Mouse (Mus musculus): ENCODE measurements at regions not wholly inside any gene's neighbourhood (a gene's known extent, or its start where the extent isn't known, plus 50 kb on each side); places are given as distances from the start of the nearest gene placed in this dataset.

DNA sequence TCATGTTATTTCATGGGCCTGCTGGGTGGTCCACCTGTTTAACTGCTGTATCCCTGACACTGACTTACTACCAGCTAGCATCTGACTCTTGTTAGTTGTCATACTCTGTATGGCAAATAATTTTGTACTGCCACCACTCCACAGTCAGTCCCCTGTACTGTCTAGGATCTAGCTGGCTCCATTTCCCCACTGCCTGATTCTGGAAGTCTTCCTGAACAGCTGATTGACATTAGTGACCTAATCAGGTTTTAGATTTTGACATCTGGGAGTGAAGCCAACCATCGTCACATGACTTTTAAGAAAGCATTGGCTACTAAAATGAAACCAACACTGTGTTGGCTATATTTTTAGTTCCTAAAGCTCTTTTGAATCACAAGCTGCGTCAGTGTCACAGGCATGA is 711.3 kb downstream of the Bcl11a start:
- no peak overlapping the region for H3K4me2 ChIP-seq (replicated peaks)
- WGBS, result 57% methylated on average over 2 of the region's 2 CpGs
- no peak for ATAC-seq (ENCODE audit: insufficient number of reproducible peaks, insufficient read depth, low FRiP score, low TSS enrichment)

DNA sequence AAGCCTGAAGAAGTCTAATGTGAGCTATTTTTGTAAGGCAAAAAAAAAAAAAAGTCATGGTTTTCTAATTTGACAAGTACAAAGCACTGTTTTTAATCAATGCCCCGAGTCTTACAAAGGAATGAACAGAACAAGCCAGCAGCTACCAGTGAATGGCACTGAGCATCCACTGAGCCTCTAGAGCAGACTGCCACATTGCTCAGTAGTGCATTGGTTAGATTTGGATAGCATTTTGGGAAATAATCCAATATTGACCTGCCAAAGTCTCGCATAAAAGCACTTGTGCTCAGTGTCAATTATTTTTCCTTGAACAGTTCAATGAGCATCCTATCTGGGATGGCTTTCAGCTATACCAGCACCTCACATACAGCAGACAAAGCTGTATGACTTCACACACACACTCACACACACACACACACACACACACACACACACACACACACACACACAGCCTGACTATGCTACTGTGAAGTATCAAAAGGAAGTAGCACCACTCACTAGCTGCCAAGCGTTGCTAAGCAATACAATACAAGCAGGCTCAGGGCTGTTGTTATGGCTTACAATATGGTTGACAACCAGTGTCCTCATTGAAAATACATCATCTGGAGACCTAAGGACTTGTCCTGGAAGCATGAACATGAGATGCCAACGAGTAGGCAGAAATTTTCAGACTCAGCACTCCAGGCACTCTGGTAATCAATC is 717.8 kb downstream of the Bcl11a start:
- ATAC-seq (ENCODE audit: insufficient number of reproducible peaks, insufficient read depth, low FRiP score, low TSS enrichment), result no peak
- 69% methylated on average over 4 of the region's 4 CpGs for WGBS

More for the DNA sequence above, 711.3 kb downstream of the Bcl11a start:
- Histone ChIP-seq H3K27me3 (no peaks in the 10 kb centered on the region), H3K36me3 (no peaks in the 10 kb centered on the region), H3K9ac (no peak overlapping the region), H3K27ac (no peak overlapping the region), H3K4me3 (no peak overlapping the region), H3K4me1 (no peaks in the 10 kb centered on the region), H3K9me3 (peaks cover 8% of the 10 kb centered on the region; the same call in 1 of the 2 replicates)

DNA sequence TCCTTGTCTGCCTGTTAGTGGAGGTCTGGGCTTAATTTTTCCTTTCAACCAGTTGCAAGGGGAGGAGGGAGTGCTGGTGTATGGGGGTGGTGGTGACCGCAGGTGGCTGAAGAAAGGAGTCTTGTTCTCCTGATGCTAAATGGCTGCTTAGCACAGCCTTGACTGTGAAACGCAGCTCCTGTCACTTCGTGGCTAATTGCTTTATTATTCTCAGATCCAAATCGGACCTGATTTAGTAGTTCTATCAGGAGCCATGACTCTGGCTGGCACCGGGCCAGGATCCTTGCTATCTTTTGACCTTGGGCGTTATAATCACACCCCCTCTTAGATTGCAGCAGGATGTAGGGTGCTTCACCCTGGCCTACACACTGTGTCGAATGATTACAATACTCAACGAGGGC is 726.8 kb downstream of the Bcl11a start:
- WGBS, result 51% methylated on average over 8 of the region's 8 CpGs
- H3K9me3 ChIP-seq, result no peaks in the 10 kb centered on the region
- no peaks in the 10 kb centered on the region for H3K4me1 ChIP-seq
- no peaks in the 10 kb centered on the region for H3K36me3 ChIP-seq
- no peak overlapping the region for H3K9ac ChIP-seq
- no peak for ATAC-seq (ENCODE audit: insufficient number of reproducible peaks, insufficient read depth, low FRiP score, low TSS enrichment)
- H3K27ac ChIP-seq, result 0 out of 2 replicates have a peak overlapping the region, but pooled peaks have one; percentile 11
- H3K4me2 ChIP-seq (replicated peaks), result no peak overlapping the region
- no peaks in the 10 kb centered on the region for H3K27me3 ChIP-seq
- H3K4me3 ChIP-seq, result no peak overlapping the region

More for the DNA sequence above, 717.8 kb downstream of the Bcl11a start:
- no peak overlapping the region for H3K4me2 ChIP-seq (replicated peaks)
- no peak overlapping the region for H3K9ac ChIP-seq
- no peaks in the 10 kb centered on the region for H3K4me1 ChIP-seq
- no peaks in the 10 kb centered on the region for H3K9me3 ChIP-seq
- no peak overlapping the region for H3K27ac ChIP-seq
- H3K4me3 ChIP-seq, result no peak overlapping the region
- H3K36me3 ChIP-seq, result no peaks in the 10 kb centered on the region
- H3K27me3 ChIP-seq, result no peaks in the 10 kb centered on the region

DNA sequence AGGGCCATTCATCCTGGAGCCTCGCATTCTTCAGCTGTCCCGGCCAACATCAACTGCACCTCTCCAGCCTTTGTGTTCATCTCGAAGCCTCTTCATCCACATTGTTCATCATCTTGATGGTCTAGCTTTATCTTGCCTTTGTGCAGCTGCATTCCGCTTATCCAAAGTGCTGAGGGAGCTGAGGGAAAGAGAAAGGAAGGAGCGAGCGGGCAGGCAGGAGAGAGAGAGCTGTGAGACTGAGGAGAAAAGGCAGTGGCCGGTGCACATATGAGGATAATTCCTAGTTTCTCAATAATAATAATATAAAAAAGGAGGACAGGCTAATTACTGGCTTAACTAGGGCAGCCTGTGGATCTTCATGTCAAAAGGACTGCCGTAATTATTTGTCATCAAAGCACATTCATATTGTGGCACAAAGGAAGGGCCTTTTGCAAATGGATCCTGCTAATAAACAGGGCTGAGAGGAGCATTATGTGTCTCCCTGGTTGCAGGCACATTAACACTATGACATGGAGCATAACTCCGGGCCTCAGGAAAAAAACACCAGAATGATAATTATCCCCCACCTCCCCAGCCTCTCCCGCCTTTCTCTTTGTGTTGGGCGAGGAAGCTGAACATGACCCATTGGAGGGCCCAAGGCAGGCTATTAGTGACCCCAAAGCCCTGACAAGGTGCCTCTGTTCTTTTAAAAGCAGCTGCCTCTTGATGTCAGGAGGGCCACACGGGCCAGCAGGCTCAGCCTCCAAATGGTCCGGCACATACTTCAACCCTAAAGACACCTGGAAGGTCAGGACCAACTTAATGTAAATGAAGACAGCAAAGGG is 751.9 kb downstream of the Bcl11a start:
- Histone ChIP-seq H3K27ac (no peak overlapping the region), H3K4me3 (no peak overlapping the region), H3K36me3 (no peaks in the 10 kb centered on the region), H3K4me2 (replicated peaks) (no peak overlapping the region), H3K4me1 (no peaks in the 10 kb centered on the region), H3K9ac (no peak overlapping the region), H3K9me3 (no peaks in the 10 kb centered on the region), H3K27me3 (no peaks in the 10 kb centered on the region)
- 49% methylated on average over 13 of the region's 13 CpGs for WGBS
- ATAC-seq (ENCODE audit: insufficient number of reproducible peaks, insufficient read depth, low FRiP score, low TSS enrichment), result no peak

DNA sequence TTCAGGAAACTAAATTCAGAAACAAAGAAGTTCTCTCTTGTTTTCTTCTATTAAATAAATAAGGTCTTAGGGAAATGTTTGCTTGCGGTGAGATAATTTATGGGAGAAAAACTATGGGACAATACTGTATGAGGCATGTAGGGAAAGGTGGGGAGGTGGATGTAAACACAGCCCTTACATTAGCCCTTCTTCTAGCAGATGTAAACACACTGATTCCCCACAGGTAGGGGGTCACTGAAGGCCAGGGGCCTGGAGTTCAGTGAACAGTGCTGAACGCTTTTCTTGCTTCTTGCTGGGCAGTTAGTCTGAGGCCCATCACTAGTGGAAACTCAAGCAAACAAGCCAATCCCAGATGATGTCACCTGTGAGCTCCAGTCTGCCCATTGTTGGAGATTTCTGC is 752.6 kb downstream of the Bcl11a start:
- no peak for ATAC-seq (ENCODE audit: insufficient number of reproducible peaks, insufficient read depth, low FRiP score, low TSS enrichment)
- Histone ChIP-seq H3K27me3 (no peaks in the 10 kb centered on the region), H3K9ac (no peak overlapping the region), H3K4me1 (no peaks in the 10 kb centered on the region), H3K9me3 (no peaks in the 10 kb centered on the region), H3K4me2 (replicated peaks) (no peak overlapping the region), H3K27ac (no peak overlapping the region), H3K4me3 (no peak overlapping the region), H3K36me3 (no peaks in the 10 kb centered on the region)
- WGBS, result 64% methylated on average over 2 of the region's 2 CpGs

DNA sequence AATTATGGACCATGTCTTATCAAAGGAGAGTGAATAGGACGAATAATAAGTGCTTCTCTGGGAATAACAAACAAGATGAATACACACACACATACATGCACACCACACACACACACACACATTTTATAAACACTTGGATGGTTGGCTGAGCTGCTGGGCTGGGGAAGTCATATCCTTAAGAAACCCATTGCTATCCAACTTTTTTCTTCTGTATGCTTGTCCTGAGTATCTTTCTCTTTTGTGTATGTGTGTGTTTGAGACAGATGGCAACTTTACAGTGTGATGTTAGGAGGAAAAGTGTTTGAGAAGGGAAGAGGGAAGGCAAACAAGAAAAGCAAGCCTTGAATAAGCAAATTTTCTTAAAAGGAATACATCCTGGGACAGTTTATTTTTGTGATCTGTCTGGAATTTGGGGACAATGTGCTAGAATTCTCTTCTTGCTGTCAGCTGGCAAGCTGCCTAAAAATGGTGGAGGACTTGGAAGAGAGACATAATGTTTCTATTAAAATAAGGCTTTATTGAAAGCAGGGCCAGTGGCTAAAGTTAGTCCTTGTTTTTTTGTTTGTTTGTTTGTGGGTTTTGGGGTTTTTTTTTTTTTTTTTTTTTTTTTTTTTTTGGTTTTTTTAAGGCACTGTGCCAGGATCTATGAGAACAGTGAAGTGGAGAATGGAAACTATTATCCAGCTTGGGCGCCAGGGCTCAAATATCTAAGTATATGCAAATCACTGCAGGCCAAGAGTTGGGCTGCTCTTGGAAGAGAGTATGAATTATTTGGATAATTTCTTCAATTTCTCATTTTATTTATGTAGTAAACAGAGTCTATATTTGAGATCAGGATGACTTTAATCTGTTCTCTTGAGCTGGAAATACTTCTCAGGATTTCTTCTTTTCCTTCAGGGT is 766.2 kb downstream of the Bcl11a start:
- Histone ChIP-seq H3K36me3 (no peaks in the 10 kb centered on the region), H3K9ac (no peak overlapping the region), H3K4me3 (no peak overlapping the region), H3K27ac (no peak overlapping the region), H3K4me2 (replicated peaks) (no peak overlapping the region), H3K27me3 (no peaks in the 10 kb centered on the region), H3K9me3 (no peaks in the 10 kb centered on the region), H3K4me1 (0 out of 2 replicates have a peak, but pooled peaks cover 4% of the 10 kb centered on the region)
- no peak for ATAC-seq (ENCODE audit: insufficient number of reproducible peaks, insufficient read depth, low FRiP score, low TSS enrichment)
- WGBS, result 78% methylated on average over 2 of the region's 2 CpGs

DNA sequence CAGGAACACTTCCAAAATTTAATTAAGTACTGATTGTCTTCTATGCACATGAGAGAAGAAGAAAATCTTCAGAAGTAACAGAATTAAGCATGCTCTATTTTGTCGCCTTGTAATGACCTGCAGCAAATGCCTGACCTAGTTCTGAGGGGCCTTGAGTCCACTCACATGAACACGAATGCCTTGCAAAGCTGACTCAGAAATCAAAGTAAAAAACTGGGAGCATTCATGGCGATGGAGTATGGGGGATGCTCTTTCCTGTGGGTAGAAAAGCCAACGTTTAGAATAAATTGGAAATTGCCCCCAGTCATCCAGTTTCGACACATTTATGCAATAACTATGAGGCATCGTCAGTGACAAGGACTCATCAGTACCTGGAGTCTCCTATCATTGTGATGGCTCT is 779.1 kb downstream of the Bcl11a start:
- no peak overlapping the region for H3K27ac ChIP-seq
- H3K9ac ChIP-seq, result no peak overlapping the region
- no peak overlapping the region for H3K4me3 ChIP-seq
- no peaks in the 10 kb centered on the region for H3K27me3 ChIP-seq
- WGBS, result 83% methylated on average over 6 of the region's 6 CpGs
- no peaks in the 10 kb centered on the region for H3K9me3 ChIP-seq
- no peak overlapping the region for H3K4me2 ChIP-seq (replicated peaks)
- no peaks in the 10 kb centered on the region for H3K36me3 ChIP-seq
- no peak for ATAC-seq (ENCODE audit: insufficient number of reproducible peaks, insufficient read depth, low FRiP score, low TSS enrichment)
- no peaks in the 10 kb centered on the region for H3K4me1 ChIP-seq

DNA sequence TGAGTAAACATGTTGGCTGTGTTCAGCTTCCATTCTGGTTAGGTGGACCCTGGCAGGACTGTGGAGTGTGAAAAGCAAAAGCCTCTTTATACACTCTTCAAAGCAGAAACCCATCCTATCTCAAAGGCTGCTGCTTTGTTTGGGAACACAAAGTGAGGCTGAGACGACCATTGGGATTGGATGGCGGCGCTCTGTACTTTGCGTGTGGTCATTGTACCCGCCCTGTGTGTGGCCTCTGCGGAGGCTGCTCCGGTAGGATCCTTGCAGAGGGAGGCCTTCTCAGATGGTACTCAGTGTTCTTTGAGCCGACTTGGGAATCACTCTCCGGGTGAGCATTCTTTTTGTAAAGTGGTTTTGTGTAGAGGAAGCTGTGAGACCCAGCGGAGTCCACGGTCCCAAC is 786.8 kb downstream of the Bcl11a start:
- H3K4me2 ChIP-seq (replicated peaks), result no peak overlapping the region
- no peak overlapping the region for H3K27ac ChIP-seq
- H3K36me3 ChIP-seq, result no peaks in the 10 kb centered on the region
- no peak overlapping the region for H3K9ac ChIP-seq
- H3K4me1 ChIP-seq, result no peaks in the 10 kb centered on the region
- 80% methylated on average over 11 of the region's 11 CpGs for WGBS
- no peaks in the 10 kb centered on the region for H3K9me3 ChIP-seq
- no peak for ATAC-seq (ENCODE audit: insufficient number of reproducible peaks, insufficient read depth, low FRiP score, low TSS enrichment)
- no peaks in the 10 kb centered on the region for H3K27me3 ChIP-seq
- no peak overlapping the region for H3K4me3 ChIP-seq

DNA sequence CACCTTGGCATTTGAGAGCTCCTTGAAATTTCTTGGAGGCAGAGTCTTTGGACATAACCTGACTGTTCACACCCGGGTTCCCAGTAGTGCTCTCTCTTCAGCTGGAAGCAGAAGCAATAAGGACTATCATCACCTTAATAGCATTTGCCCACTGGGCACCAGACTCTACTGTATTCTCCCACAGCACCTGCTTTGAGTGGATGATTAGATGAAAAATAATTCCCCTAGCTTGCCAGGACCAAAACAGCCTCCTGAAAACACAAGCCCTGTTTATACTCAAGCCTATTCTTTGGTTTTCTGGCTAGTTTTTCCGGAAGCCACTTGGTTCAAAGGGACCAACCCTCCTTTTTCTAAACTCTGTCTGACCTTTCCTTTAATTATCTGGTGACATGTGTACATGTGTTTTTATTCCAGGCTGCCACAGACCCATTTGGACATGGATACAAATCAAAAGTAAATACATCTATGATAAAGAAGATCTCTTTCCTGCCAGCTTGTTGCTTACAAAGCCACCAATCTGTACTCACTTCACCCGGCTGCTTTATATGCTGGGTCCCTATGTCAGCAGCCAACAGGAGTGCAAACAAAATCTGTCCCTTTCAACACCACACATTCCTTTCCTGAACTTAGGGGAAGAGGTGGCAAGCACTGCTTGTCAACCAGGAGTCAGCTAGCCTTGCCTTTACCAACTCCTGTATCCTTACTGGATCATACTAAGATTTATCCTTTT is 787.4 kb downstream of the Bcl11a start:
- no peak overlapping the region for H3K4me2 ChIP-seq (replicated peaks)
- no peak for ATAC-seq (ENCODE audit: insufficient number of reproducible peaks, insufficient read depth, low FRiP score, low TSS enrichment)
- no peaks in the 10 kb centered on the region for H3K27me3 ChIP-seq
- H3K4me3 ChIP-seq, result no peak overlapping the region
- H3K27ac ChIP-seq, result no peak overlapping the region
- H3K9ac ChIP-seq, result no peak overlapping the region
- no peaks in the 10 kb centered on the region for H3K36me3 ChIP-seq
- H3K4me1 ChIP-seq, result no peaks in the 10 kb centered on the region
- 66% methylated on average over 3 of the region's 3 CpGs for WGBS
- H3K9me3 ChIP-seq, result no peaks in the 10 kb centered on the region

Measured in embryonic facial prominence, embryonic 12.5 days (tissue).